Mouse (Mus musculus) liver, adult (tissue): ENCODE data around the gene Stxbp1.

Experiments
- GATA4 ChIP-seq: IDR thresholded peaks from 2 replicates; pipeline ENCODE4 v1.6.1; 2014; ENCODE audit warnings: mild to moderate bottlenecking, low read length; ENCODE audit not compliant: insufficient replicate concordance

Gene Stxbp1

GRCm38 (mm10) chr2:32769327-32770085 is 77.5 kb downstream of the Stxbp1 start:
- no peak for TF ChIP-seq GATA4

DNA sequence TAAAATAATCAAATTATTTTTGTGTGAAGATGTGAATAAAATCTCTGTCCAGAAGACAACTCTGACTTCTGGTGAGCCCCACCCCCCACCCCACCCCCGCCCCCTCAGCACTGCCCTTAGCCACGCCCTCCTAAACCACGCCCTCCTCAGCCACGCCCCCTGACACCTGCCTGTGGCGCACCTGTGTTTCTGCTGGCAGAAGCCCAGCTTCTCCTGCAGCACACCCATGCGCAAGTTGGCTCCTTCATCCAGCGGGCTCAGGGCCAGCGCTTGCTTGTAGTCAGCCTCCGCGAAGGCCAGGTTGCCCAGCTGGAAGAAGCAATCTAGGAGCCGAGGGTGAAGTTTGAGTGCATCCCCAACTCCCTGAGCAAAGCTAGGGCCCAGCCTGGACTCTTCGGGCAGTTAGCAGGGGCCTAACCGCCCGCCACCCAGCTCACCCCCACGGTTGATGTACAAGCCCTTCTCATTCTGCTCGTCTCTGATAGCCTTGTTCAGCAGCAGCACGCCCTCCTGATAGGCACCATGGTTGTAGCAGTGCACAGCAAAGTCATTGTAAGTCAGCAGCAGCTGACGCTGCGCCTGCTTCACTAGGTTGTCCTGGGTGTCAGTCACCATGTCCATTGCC is 78.3 kb downstream of the Stxbp1 start:
- no peak for TF ChIP-seq GATA4

DNA sequence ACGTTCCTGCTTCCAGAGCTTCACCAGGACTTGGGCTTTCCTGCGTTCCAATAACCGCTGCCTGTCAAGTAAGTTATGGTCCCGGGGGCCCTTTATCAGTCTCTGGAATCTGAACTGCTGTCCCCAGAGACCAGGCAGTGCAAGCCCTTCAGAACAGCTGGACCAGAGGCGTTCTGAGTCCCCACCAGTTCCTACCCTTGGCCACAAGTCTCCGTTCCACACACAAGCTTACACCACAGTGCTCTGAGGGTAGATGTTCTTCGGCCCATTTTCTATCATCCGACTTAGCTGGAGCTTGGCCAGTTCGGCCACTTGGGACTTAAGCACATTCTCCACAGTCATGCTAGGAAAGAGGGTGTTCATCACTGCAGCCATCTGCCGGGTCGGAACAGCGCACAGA is 79.8 kb downstream of the Stxbp1 start:
- TF ChIP-seq GATA4: no peak

DNA sequence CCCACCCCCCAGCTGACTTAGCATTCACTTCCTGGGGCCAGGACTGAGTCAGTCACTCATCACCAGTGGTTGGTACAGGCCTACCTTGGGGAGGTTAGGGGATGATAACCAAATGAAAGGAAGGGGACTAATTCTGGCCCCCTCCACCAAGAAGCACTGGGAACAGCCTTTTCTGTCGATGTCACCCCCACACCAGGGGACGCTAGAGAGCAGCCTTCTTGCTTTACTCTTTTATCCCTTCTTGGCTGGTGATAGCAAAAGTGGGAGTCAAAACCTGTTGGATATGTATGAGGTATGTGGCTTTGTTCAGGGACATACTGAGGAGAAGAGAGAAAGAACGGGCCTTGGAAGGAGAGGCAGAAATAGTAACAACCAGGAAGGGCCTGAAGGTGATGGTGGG is 83.7 kb downstream of the Stxbp1 start:
- TF ChIP-seq GATA4: no peak

GRCm38 (mm10) chr2:32761859-32762258 is 85.2 kb downstream of the Stxbp1 start:
- TF ChIP-seq GATA4: no peak

GRCm38 (mm10) chr2:32761361-32761760 is 85.7 kb downstream of the Stxbp1 start:
- no peak for TF ChIP-seq GATA4

DNA sequence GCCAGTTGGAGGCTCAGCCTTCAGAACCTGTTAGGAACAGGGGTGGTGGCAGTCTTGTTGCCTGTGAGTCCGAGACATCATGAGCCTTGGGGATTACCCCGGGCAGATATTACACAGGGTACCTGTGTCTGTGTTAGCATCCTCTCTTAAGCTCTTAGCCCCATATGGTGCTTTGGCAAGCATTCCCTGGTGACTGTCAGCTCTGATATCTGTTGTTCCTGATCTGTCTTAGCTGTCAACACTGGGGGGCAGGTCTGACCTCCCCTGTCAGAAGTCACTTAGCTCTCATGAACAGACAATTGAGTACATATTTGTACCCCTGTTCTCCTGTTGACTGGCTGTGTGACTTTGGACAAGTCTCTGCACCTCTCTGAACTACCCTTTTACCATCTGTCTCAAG is 88.0 kb downstream of the Stxbp1 start:
- TF ChIP-seq GATA4: no peak

GRCm38 (mm10) chr2:32758503-32758902 is 88.5 kb downstream of the Stxbp1 start:
- TF ChIP-seq GATA4: no peak

- no peak; the same call in 1 of the 2 replicates for TF ChIP-seq GATA4
Observed at GRCm38 (mm10) chr2:32757056-32757845, 89.8 kb downstream of the Stxbp1 start, which contains the start of gene Tor2a. Tor2a (plus strand) TSS chr2:32757234.

DNA sequence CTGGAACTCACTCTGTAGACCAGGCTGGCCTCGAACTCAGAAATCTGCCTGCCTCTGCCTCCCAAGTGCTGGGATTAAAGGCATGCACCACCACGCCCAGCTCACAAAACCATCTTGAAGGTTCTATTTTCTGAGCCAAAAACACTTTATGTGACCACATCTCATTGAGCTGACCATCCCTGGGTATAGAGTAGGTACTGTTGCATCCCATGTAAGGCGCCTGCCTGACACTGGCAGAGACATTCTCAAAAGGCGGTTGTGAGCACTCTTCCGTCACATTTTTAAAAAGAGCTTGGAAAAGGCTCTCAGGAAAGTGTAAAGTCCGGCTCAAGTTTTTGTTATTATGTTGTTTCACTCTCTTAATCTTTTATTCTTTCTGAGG is 90.4 kb downstream of the Stxbp1 start:
- TF ChIP-seq GATA4: no peak

DNA sequence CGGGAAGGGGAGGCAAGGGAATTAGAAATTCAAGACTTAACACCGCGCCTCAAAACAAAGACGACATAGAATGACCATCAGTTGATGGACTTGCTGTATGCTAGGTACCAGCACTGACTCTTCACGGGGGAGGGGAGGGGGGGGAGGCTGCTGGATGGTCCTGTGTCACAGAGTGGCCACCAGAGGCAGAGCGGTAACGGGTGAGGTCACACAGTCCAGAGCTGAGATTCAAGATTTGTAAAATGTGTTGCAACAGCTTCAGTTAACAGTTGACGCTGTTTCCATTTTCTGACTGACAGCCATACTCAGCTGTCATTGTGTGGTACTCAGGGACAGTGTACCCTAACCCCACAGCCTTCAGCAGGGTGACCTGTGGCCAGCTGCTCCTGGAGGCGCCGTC is 94.9 kb downstream of the Stxbp1 start:
- no peak for TF ChIP-seq GATA4

DNA sequence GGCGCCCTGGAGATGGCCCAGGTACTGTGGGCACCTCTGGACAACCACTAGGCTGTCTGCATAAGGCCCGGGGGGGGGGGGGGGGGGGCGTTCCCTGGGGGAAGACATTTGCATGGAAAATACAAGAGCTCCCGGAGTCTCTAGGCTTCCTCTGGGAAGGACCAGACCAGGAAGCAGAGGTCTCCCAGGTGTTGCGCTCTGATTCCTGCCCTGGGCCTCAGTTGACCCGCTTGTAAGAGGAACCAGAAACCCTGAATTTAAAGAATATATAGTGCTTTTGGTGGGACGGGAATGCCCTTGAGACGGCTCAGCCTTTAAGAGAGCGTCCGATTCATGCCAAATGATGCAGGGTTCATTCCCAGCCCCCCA is 95.4 kb downstream of the Stxbp1 start:
- TF ChIP-seq GATA4: no peak

DNA sequence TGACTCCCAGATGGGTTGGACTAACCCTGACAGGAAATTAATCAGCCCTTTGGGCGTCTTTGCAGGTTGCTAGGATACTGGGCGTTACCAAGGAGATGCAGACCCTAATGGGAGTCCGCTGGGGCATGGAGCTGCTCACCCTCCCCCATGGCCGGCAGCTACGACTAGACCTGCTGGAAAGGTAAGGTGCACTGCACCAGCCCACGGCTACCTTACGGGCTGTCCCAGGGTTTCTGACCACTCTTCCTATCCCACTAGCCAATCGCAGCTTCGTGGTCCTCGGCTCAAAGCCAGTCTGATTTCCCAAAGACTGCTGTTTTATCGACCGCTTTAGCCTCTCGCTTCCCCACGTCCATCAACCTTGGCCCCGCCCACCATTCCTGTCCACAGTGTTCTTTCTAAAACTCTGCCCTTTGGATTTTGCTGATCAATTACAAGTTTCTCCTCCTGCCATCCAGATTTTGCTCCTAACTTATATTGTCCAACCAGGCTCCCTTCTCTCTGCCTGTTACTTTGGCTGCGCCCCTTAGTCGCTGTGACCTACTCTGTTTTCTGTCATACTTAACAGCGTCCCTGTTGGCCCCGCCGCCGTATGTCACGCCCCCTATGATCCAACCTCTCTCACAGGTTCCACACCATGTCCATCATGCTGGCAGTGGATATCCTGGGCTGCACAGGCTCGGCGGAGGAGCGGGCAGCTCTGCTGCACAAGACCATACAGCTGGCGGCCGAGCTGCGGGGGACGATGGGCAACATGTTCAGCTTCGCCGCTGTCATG is 96.0 kb downstream of the Stxbp1 start:
- no peak for TF ChIP-seq GATA4

GRCm38 (mm10) chr2:32750199-32750598 is 96.8 kb downstream of the Stxbp1 start:
- TF ChIP-seq GATA4: no peak

GRCm38 (mm10) chr2:32749082-32749481 is 98.0 kb downstream of the Stxbp1 start:
- TF ChIP-seq GATA4: no peak
